Comparison of ENCODE assay signal across 15 mouse cellular contexts in the genomic region with DNA sequence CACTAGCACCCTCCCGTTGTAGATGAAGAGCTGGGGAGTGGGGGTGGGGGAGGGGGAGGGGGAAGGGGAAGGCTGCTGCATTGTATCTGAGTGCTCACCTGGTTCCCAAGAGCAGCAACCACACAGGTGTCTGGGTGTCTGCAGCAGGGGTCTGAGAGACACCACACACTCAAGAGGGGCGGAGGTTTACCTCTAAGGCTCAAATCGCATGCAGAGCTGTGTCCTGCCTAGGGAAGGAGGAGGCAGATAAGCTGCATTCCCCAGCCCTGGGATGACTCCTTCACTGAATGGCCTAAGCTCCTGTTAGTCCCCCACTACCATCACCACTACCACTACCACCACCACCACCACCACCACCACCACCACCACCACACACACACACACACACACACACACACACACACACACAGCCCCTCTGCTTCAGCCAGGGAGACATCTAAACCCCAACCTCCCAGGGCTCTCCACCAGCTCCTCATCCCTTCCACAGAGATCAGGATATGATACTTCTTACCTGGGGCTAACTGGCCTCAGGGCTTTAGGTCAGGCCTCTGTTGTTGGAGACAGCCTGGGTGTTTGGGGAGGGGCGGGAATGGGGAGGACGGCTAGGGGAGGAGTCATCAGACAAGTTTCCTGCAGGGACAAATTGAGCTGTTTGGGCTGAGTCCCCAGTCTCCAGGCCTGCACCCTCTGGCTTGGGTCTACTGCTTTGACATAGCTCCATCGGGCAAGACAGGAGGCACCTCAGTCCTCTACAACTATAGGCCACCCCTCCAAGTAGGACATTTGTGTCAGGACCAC. TPM values are rescaled to one million over a fixed set of nuclear protein-coding genes. Genes with fewer than 3 reads are reported as not detected.
A peak's percentile ranks its signal among the peaks of the same experiment; 100 is the strongest.
DNase-seq lines count a peak whose midpoint lies in the region; ATAC-seq and TF ChIP-seq lines count a peak whose summit lies in the region.
"Had no signal": no experiment of that assay in that cellular context is flagged by ENCODE, and none has a peak within 500 bp of the region (broad histone marks: within the 10 kb centered on the region; RNA-seq: fewer than 3 reads in every experiment).

Gene Pigq (minus strand): TSS at position 571 of the 798 bp plus-strand sequence.
Gene Nhlrc4 (minus strand): TSS at position 596 of the 798 bp plus-strand sequence.

- no peak for ATAC-seq in embryonic facial prominence, embryonic 11.5 days (replicated peaks; ENCODE audit: insufficient number of reproducible peaks, low FRiP score, low TSS enrichment, low read depth)
- peak; percentile 60 for ATAC-seq in liver, embryonic 15.5 days (ENCODE audit: insufficient read depth)
- ATAC-seq: intestine, postnatal 0 days had no signal

- H3K4me1 ChIP-seq in heart, adult 2 months (ENCODE audit: control insufficient read depth, insufficient read depth, low read length) = peaks cover 5% of the 10 kb centered on the region
- H3K4me1 ChIP-seq in lung, adult 2 months (ENCODE audit: control insufficient read depth, insufficient read depth, low read length) = no peaks in the 10 kb centered on the region
- H3K4me1 ChIP-seq in embryonic facial prominence, embryonic 11.5 days (ENCODE audit: control insufficient read depth, insufficient read depth, low read length) = no peaks in the 10 kb centered on the region; the same call in 1 of the 2 replicates
- peaks cover 74% of the 10 kb centered on the region for H3K4me1 ChIP-seq in liver, embryonic 15.5 days (replicated peaks)

- 40% methylated on average over 6 of the region's 6 CpGs for WGBS in heart, adult 2 months
- WGBS in lung, adult 2 months = 37% methylated on average over 6 of the region's 6 CpGs
- WGBS in embryonic facial prominence, embryonic 11.5 days = 53% methylated on average over 5 of the region's 6 CpGs
- WGBS in liver, embryonic 15.5 days (ENCODE audit: insufficient replicate concordance) = 26% methylated on average over 6 of the region's 6 CpGs

- TF ChIP-seq EP300 in heart, adult 2 months (IDR thresholded peaks at IDR 0.05; ENCODE audit: insufficient read depth, low read depth, low read length) = no peak

- DNase-seq in heart, adult 2 months = no peak
- no peak for DNase-seq in heart, postnatal 25 days (ENCODE audit: low spot score)
- DNase-seq in lung, adult 2 months = no peak
- no peak for DNase-seq in lung, adult 18-20 months
- DNase-seq in embryonic facial prominence, embryonic 11.5 days (ENCODE audit: low spot score) = no peak
- no peak for DNase-seq in testis, postnatal 10 days (ENCODE audit: low spot score)
- no peak for DNase-seq in c-Kit-positive CD71-positive TER-119-positive erythroid progenitor cells, embryonic 14.5 days (ENCODE audit: low spot score)
- DNase-seq: adrenal gland, adult 2 months; gastrocnemius, postnatal 10 days; heart, postnatal 10 days had no signal

- intact Hi-C loops in heart, adult 2 months (cut with DNase I) = loop anchor here (5.0 kb wide), 1 partner anchor 52 kb away; no protein-coding TSS in a partner anchor
- intact Hi-C loops in heart, postnatal 25 days (cut with DNase I) = loop anchor here (5.0 to 10.0 kb wide), 2 partner anchors 43 to 50 kb away; partner anchors contain the start of gene Capn15

- no peak within 1 kb of the TSS for H3K4me3 ChIP-seq in heart, adult 2 months
- no peak within 1 kb of the TSS for H3K4me3 ChIP-seq in lung, adult 2 months (replicated peaks; ENCODE audit: extremely low read depth, low read depth, low read length)
- H3K4me3 ChIP-seq in embryonic facial prominence, embryonic 11.5 days (ENCODE audit: low read depth, low read length) = no peak within 1 kb of the TSS
- peak within 1 kb of the TSS; percentile 83 for H3K4me3 ChIP-seq in liver, embryonic 15.5 days (replicated peaks)
- H3K4me3 ChIP-seq: forebrain, embryonic 12.5 days had no signal

- TF ChIP-seq POLR2A in heart, adult 2 months (IDR thresholded peaks at IDR 0.05; ENCODE audit: insufficient read depth, low read depth, low read length) = no peak
- TF ChIP-seq POLR2A in lung, adult 2 months (IDR thresholded peaks at IDR 0.05; ENCODE audit: borderline replicate concordance, extremely low read depth, low read depth, low read length) = no peak

- H3K36me3 ChIP-seq in heart, adult 2 months (ENCODE audit: control insufficient read depth, insufficient read depth, low read length) = no peaks in the 10 kb centered on the region
- H3K36me3 ChIP-seq in embryonic facial prominence, embryonic 11.5 days (replicated peaks; ENCODE audit: control insufficient read depth, insufficient read depth, low read depth, low read length) = no peaks in the 10 kb centered on the region
- peaks cover 15% of the 10 kb centered on the region for H3K36me3 ChIP-seq in liver, embryonic 15.5 days (replicated peaks)
- H3K36me3 ChIP-seq: forebrain, embryonic 12.5 days had no signal

- H3K4me2 ChIP-seq in embryonic facial prominence, embryonic 11.5 days (ENCODE audit: low read depth, low read length) = peak within 1 kb of the TSS; percentile 8; the same call in 1 of the 2 replicates
- peak within 1 kb of the TSS; percentile 79 for H3K4me2 ChIP-seq in liver, embryonic 15.5 days
- H3K4me2 ChIP-seq: forebrain, embryonic 12.5 days had no signal

- peak within 1 kb of the TSS; percentile 57 for H3K27ac ChIP-seq in heart, adult 2 months
- no peak within 1 kb of the TSS for H3K27ac ChIP-seq in embryonic facial prominence, embryonic 11.5 days (replicated peaks; ENCODE audit: low read depth, low read length)
- peak within 1 kb of the TSS; percentile 99 for H3K27ac ChIP-seq in liver, embryonic 15.5 days (replicated peaks)
- H3K27ac ChIP-seq: forebrain, embryonic 12.5 days; macrophage had no signal

- no peaks in the 10 kb centered on the region for H3K79me2 ChIP-seq in heart, adult 2 months (replicated peaks; ENCODE audit: control insufficient read depth, insufficient read depth, low read length)

- H3K9ac ChIP-seq in heart, adult 2 months (ENCODE audit: low read depth, low read length) = no peak within 1 kb of the TSS; the same call in 1 of the 2 replicates
- H3K9ac ChIP-seq in embryonic facial prominence, embryonic 11.5 days (replicated peaks; ENCODE audit: low read length) = no peak within 1 kb of the TSS
- peak within 1 kb of the TSS; percentile 69 for H3K9ac ChIP-seq in liver, embryonic 15.5 days
- H3K9ac ChIP-seq: forebrain, embryonic 12.5 days had no signal

- TF ChIP-seq CTCF in heart, adult 2 months (IDR thresholded peaks at IDR 0.05) = no peak
- no peak for TF ChIP-seq CTCF in lung, adult 2 months (IDR thresholded peaks at IDR 0.05; ENCODE audit: insufficient read depth, low read length)

- H3K9me3 ChIP-seq in embryonic facial prominence, embryonic 11.5 days (replicated peaks; ENCODE audit: control insufficient read depth, low read length) = no peaks in the 10 kb centered on the region
- no peaks in the 10 kb centered on the region for H3K9me3 ChIP-seq in liver, embryonic 15.5 days (replicated peaks)
- H3K9me3 ChIP-seq: forebrain, embryonic 12.5 days had no signal

- H3K27me3 ChIP-seq in heart, adult 2 months (ENCODE audit: control insufficient read depth, insufficient read depth, low read length) = no peaks in the 10 kb centered on the region
- H3K27me3 ChIP-seq in embryonic facial prominence, embryonic 11.5 days (ENCODE audit: control insufficient read depth, insufficient read depth, low read length) = no peaks in the 10 kb centered on the region
- H3K27me3 ChIP-seq in liver, embryonic 15.5 days = peaks cover 8% of the 10 kb centered on the region

RNA-seq across cellular contexts. Expression of gene Pigq, which starts in this region (rescaled TPM):
- 10 to 100 TPM; 40.8 to 48.7 TPM for total RNA-seq in heart, adult 2 months (2021)
- polyA plus RNA-seq in heart, adult 2 months (2012; rRNA removed) = 74.7 and 115 TPM in 2 replicates
- total RNA-seq in heart, postnatal 25 days (2021) = 10 to 100 TPM; 49.0 to 55.6 TPM
- polyA plus RNA-seq in lung, adult 2 months (2012; rRNA removed) = 107 and 131 TPM in 2 replicates
- 40.2 and 41.4 TPM in 2 replicates for polyA plus RNA-seq in embryonic facial prominence, embryonic 11.5 days (2014; fragmentation: Nextera tagmentation; extraction: Ambion mirVana)
- polyA plus RNA-seq in liver, embryonic 15.5 days (2015; fragmentation: Nextera tagmentation; extraction: Ambion mirVana) = 156 and 174 TPM in 2 replicates

RNA-seq across cellular contexts. Expression of gene Nhlrc4, which starts in this region (rescaled TPM):
- total RNA-seq in heart, adult 2 months (2021) = under 1 TPM; 0.10 to 0.30 TPM
- 0.15 and 2.8 TPM in 2 replicates for polyA plus RNA-seq in heart, adult 2 months (2012; rRNA removed)
- total RNA-seq in heart, postnatal 25 days (2021) = not detected
- polyA plus RNA-seq in lung, adult 2 months (2012; rRNA removed) = 24.4 and 37.5 TPM in 2 replicates
- 0.15 TPM in 1 of 2 replicates, not detected in the other for polyA plus RNA-seq in embryonic facial prominence, embryonic 11.5 days (2014; fragmentation: Nextera tagmentation; extraction: Ambion mirVana)
- 6.1 and 6.7 TPM in 2 replicates for polyA plus RNA-seq in liver, embryonic 15.5 days (2015; fragmentation: Nextera tagmentation; extraction: Ambion mirVana)
- total RNA-seq: adrenal gland, adult 2 months; gastrocnemius, postnatal 10 days; heart, postnatal 10 days; layer of hippocampus, postnatal 14 days had no signal
- polyA plus RNA-seq: adrenal gland, adult 2 months; intestine, postnatal 0 days; macrophage had no signal
